Mouse (Mus musculus) heart, embryonic 11.5 days (tissue): ENCODE data around the gene 1700019D03Rik. TPM values are rescaled to one million over a fixed set of nuclear protein-coding genes. Genes with fewer than 3 reads are reported as not detected.

ENCODE experiments used
- ATAC-seq: fragments of 200-750 bp; cut with Nextera tagmentation; replicated peaks from 2 replicates; pipeline ENCODE4 v1.8.0; 2017; ENCODE audit warnings: moderate library complexity; ENCODE audit not compliant: insufficient number of reproducible peaks, low FRiP score, low TSS enrichment
- H3K27ac ChIP-seq: fragments of 300-500 bp; sonication (generic); 2 replicates; pipeline ENCODE4 v1.5.1; 2014; ENCODE audit warnings: mild to moderate bottlenecking, low read depth, low read length
- H3K27me3 ChIP-seq: fragments of 300-500 bp; sonication (generic); 2 replicates; pipeline ENCODE4 v1.6.1; 2014; ENCODE audit warnings: mild to moderate bottlenecking, low read length, mixed read lengths; ENCODE audit not compliant: control insufficient read depth, insufficient read depth
- H3K36me3 ChIP-seq: fragments of 300-500 bp; sonication (generic); 2 replicates; pipeline ENCODE4 v1.6.1; 2014; ENCODE audit warnings: mild to moderate bottlenecking, low read length, moderate library complexity, mixed read lengths; ENCODE audit not compliant: control insufficient read depth, insufficient read depth
- H3K4me1 ChIP-seq: fragments of 300-500 bp; sonication (generic); 2 replicates; pipeline ENCODE4 v1.6.1; 2014; ENCODE audit warnings: low read length; ENCODE audit not compliant: control insufficient read depth, insufficient read depth
- H3K4me2 ChIP-seq: fragments of 300-500 bp; sonication (generic); 2 replicates; pipeline ENCODE4 v1.6.1; 2014; ENCODE audit warnings: mild to moderate bottlenecking, moderate library complexity
- H3K4me3 ChIP-seq: fragments of 300-500 bp; sonication (generic); 2 replicates; pipeline ENCODE4 v1.5.1; 2014; ENCODE audit warnings: low read depth, low read length
- H3K9ac ChIP-seq: fragments of 300-500 bp; sonication (generic); 2 replicates; pipeline ENCODE4 v1.6.1; 2014; ENCODE audit warnings: mild to moderate bottlenecking, low read depth, low read length, moderate library complexity
- H3K9me3 ChIP-seq: fragments of 300-500 bp; sonication (generic); replicated peaks from 2 replicates; pipeline ENCODE4 v1.6.1; 2016; ENCODE audit warnings: low read length; ENCODE audit not compliant: control insufficient read depth
- WGBS: fragments of 180-500 bp; shearing (Covaris S2); extraction: QIAGEN DNeasy Blood & Tissue Kit; methylation state at CpG from one replicate; pipeline ENCODE4 v1.1.7; 2014; ENCODE audit not compliant: insufficient replicate concordance; 5-methylcytosine and 5-hydroxymethylcytosine counted together
- polyA plus RNA-seq: library from polyadenylated mRNA; unstranded; fragments of >200 nt; fragmentation: Nextera tagmentation; extraction: Ambion mirVana; gene quantifications from 2 replicates; pipeline ENCODE4 v1.2.1, GENCODE M21; 2014

Gene 1700019D03Rik
- polyA plus RNA-seq = 0.72 and 0.90 TPM in 2 replicates

DNA sequence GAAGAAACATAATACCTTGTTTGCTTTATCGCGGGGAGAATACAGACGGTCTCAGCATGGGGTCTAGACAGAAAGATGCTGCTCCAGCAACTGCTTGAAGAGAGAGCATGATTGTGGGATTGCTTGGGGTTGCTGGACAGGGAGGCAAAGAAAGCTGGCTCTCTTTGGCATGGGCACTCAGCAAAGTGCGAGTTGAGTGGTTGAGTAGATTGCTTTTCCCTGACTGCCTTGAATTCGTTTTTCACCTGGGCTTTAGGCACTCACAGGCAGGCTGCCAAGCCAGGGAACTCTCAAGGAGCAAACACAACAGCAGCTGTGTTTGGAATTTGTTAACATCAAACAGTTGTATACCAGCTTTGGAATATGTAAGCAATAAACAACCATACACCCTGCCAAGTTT, at the start of gene 1700019D03Rik:
1700019D03Rik (minus strand) TSS at position 101 of the 400 bp plus-strand sequence.
- WGBS = 57% methylated on average over 5 of the region's 5 CpGs
- no peak for ATAC-seq
- no peak within 1 kb of the TSS for H3K27ac ChIP-seq
- H3K27me3 ChIP-seq = no peaks in the 10 kb centered on the region
- H3K9ac ChIP-seq = no peak within 1 kb of the TSS
- H3K36me3 ChIP-seq = no peaks in the 10 kb centered on the region
- no peak within 1 kb of the TSS for H3K4me3 ChIP-seq
- H3K4me2 ChIP-seq = no peak within 1 kb of the TSS
- H3K9me3 ChIP-seq = no peaks in the 10 kb centered on the region
- no peaks in the 10 kb centered on the region for H3K4me1 ChIP-seq

DNA sequence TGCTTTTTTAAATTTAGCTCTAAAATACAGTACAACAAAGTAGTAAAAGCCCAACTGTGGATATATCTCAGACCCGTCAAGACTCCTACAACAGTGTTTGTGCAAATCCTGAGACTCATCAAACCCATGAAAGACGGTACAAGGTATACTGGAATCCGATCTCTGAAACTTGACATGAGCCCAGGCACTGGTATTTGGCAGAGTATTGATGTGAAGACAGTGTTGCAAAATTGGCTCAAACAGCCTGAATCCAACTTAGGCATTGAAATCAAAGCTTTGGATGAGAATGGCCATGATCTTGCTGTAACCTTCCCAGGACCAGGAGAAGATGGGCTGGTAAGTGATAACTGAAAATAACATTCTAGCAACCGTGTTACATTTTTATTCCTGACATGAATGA, 43.9 kb upstream of the 1700019D03Rik start:
- H3K4me1 ChIP-seq = no peaks in the 10 kb centered on the region; the same call in 1 of the 2 replicates
- no peak overlapping the region for H3K4me3 ChIP-seq
- H3K27me3 ChIP-seq = no peaks in the 10 kb centered on the region
- H3K36me3 ChIP-seq = no peaks in the 10 kb centered on the region
- WGBS = 83% methylated on average over 4 of the region's 4 CpGs
- no peak overlapping the region for H3K4me2 ChIP-seq
- no peak for ATAC-seq
- H3K9ac ChIP-seq = no peak overlapping the region
- H3K9me3 ChIP-seq = no peaks in the 10 kb centered on the region
- no peak overlapping the region for H3K27ac ChIP-seq

DNA sequence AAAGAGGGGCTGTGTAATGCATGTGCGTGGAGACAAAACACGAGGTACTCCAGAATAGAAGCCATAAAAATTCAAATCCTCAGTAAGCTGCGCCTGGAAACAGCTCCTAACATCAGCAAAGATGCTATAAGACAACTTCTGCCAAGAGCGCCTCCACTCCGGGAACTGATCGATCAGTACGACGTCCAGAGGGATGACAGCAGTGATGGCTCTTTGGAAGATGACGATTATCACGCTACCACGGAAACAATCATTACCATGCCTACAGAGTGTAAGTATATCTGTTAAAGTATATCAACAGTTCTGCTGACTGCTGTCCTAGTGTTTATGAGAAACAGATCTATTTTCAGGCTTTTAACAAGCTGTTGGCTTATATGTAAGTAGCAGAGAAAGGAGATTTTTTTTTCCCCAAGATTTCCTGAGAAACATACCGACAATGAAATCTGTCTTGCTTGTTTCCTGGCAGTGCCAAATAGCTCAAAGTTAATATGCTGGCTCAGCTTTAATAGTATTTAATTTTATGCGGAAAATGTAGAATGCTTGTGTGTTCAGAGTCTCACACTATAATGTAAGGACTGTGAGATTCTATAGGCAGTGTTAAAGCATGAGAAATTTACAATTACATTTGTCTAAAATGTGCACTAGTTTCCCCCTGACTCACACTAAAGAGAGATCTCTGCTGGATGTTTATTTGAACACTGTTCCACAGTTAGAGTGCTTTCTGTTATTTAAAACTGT, 42.1 kb upstream of the 1700019D03Rik start:
- Histone ChIP-seq H3K4me2 (no peak overlapping the region; the same call in 1 of the 2 replicates), H3K9ac (no peak overlapping the region), H3K36me3 (no peaks in the 10 kb centered on the region), H3K27ac (no peak overlapping the region), H3K4me1 (no peaks in the 10 kb centered on the region; the same call in 1 of the 2 replicates), H3K9me3 (no peaks in the 10 kb centered on the region), H3K4me3 (no peak overlapping the region), H3K27me3 (no peaks in the 10 kb centered on the region)
- 52% methylated on average over 13 of the region's 13 CpGs for WGBS
- ATAC-seq = no peak

DNA sequence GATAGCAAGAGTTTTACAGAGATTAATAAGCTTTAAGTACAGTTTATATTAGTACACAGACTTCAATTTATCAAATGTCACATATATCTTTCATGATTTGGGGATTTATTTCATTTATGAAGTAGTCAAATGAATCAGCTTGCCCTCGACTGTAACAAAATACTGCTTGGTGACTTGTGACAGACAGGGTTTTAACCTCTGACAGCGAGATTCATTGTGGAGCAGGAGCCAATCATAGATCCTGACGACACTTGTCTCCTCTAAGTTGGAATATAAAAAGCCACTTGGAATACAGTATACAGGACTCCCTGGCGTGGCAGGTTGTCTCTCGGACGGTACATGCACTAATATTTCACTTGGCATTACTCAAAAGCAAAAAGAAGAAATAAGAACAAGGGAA, 41.4 kb upstream of the 1700019D03Rik start, which contains the start of gene Mstn:
Mstn (plus strand) TSS at position 301 of the 400 bp plus-strand sequence.
- H3K27ac ChIP-seq = no peak within 1 kb of the TSS
- H3K9me3 ChIP-seq = no peaks in the 10 kb centered on the region
- H3K4me2 ChIP-seq = no peak within 1 kb of the TSS; the same call in 1 of the 2 replicates
- no peaks in the 10 kb centered on the region for H3K27me3 ChIP-seq
- H3K4me3 ChIP-seq = no peak within 1 kb of the TSS
- H3K4me1 ChIP-seq = no peaks in the 10 kb centered on the region; the same call in 1 of the 2 replicates
- no peak for ATAC-seq
- no peaks in the 10 kb centered on the region for H3K36me3 ChIP-seq
- H3K9ac ChIP-seq = no peak within 1 kb of the TSS
- 63% methylated on average over 6 of the region's 6 CpGs for WGBS

DNA sequence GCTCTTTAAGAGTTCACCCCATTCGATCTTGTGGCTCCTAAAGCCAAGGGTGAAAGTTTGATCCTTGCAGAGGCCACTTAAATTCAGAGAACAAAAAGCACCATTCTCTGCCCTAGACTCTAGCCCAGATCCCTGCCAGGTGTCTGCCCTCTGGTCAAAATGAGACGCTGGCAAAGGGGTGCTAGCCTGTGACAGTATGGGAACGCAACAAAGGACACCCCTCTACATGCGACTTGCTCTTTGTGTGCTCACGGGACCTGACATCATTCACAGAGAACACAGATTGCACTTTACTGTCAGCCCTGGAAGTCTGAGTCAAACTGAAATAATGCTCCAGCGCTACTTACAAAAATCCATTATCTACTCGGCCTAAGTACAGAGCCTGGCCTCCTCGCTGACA, 40.5 kb upstream of the 1700019D03Rik start:
- 47% methylated on average over 8 of the region's 8 CpGs for whole genome bisulfite sequencing
- no peaks in the 10 kb centered on the region for H3K9me3 ChIP-seq
- no peak overlapping the region for H3K4me2 ChIP-seq
- ATAC-seq = no peak
- no peak overlapping the region for H3K27ac ChIP-seq
- H3K9ac ChIP-seq = no peak overlapping the region
- H3K4me3 ChIP-seq = no peak overlapping the region
- no peaks in the 10 kb centered on the region; the same call in 1 of the 2 replicates for H3K4me1 ChIP-seq
- H3K36me3 ChIP-seq = no peaks in the 10 kb centered on the region
- H3K27me3 ChIP-seq = no peaks in the 10 kb centered on the region

DNA sequence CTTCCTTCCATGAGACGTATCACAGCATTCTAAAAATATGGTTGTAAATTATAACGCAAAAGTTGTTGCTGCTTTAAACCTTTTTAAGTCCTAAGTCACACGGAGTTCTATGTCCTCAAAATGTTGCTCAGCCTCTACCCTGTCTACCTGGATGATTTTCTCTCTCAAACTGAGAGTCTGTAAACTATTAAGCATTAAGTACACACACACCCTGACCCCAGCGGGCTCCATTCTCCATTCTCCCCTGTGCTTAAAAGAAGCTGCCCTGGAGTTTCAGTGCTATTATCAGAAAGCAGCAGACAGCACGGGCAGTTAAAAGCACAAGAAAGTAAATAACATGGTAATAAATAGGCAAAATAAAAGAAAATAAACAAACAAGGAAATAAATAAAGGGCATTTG, 39.1 kb upstream of the 1700019D03Rik start:
- Histone ChIP-seq H3K4me2 (no peak overlapping the region), H3K36me3 (no peaks in the 10 kb centered on the region), H3K9me3 (no peaks in the 10 kb centered on the region), H3K9ac (no peak overlapping the region), H3K4me1 (no peaks in the 10 kb centered on the region; the same call in 1 of the 2 replicates), H3K27me3 (no peaks in the 10 kb centered on the region), H3K4me3 (no peak overlapping the region), H3K27ac (no peak overlapping the region)
- 83% methylated on average over 5 of the region's 5 CpGs for WGBS
- ATAC-seq = no peak

DNA sequence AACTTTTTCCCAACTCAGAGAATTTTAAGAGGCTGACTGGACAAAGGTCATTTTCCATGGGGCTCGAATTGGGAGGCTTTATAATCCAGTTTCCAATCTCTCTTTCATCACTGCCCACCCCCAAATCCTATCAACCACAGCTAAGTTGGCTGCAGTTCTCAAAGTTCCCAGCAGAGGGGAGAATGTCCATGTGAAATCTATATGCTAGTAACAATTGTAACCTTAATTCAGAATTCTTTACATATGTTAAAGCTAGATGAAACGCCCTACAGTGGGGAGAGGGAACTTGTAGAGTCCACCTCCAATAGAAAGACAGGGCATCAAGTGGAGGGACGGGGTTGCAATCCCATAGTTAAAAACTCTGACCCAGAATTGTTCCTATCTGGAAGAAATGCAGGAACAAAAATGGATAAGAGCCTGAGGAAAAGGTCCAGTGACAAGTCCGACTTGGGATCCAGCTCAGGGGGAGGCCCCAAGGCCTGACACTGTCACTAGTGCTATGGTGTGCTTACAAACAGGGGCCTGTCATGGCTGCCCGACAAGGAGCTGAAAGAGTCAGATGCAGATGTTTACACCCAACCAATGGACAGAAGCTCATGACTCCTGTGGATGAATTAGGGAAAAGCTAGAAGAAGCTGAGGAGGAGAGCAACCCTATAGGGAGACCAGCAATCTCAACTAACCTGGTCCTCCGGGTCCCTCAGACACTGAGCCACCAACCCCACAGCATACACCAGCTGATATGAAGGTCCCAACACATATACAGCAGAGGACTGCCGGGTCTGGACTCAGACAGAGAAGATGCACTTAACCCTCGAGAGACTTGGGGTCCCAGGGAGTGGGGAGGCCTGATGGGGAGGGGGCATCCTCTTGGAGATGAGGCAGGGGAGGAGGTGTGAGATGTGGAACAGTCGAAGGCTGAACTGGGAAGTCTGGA, 33.4 kb upstream of the 1700019D03Rik start:
- Histone ChIP-seq H3K4me2 (no peak overlapping the region), H3K27me3 (no peaks in the 10 kb centered on the region), H3K4me3 (no peak overlapping the region), H3K9me3 (no peaks in the 10 kb centered on the region), H3K4me1 (no peaks in the 10 kb centered on the region), H3K36me3 (no peaks in the 10 kb centered on the region), H3K9ac (no peak overlapping the region), H3K27ac (no peak overlapping the region)
- 46% methylated on average over 9 of the region's 9 CpGs for WGBS
- no peak for ATAC-seq

DNA sequence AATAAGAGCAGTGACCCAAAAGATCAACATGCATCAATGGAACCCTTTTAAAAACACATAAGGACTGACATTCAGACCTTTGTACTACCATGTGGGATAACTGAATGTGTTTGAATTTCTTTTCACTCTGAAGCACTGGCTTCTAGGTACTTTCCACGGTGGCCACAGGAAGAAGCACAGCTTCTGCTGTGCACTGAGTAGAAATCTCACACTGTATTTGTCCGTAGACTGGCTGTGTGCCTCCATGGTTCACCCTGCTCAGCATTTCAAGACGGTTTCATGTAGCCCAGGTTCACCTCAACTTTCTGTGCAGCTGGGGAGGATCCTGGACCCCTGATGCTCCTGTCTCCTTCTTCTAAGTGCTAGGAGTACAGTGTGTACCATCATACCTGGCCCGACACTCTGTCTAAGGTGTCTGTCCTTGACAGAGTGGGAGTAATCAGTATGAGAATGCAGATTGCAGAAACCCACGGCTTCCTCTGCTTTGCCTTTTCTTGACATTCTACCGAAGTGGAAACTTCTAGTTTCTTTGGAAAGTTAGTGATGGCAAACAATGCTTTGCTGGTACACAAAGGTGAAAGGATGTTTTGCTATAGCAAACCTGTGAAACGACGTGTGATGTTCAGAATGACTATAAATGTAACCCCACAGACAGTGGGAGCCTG, 29.9 kb upstream of the 1700019D03Rik start:
- Histone ChIP-seq H3K36me3 (no peaks in the 10 kb centered on the region), H3K9ac (no peak overlapping the region), H3K27ac (no peak overlapping the region), H3K4me2 (no peak overlapping the region), H3K4me3 (no peak overlapping the region), H3K4me1 (no peaks in the 10 kb centered on the region), H3K27me3 (no peaks in the 10 kb centered on the region), H3K9me3 (no peaks in the 10 kb centered on the region)
- ATAC-seq = no peak
- WGBS = 73% methylated on average over 8 of the region's 8 CpGs
